ENCODE assay signal across 27 mouse cellular contexts in genomic region chr2:4314545-4314944, GRCm38 (mm10).
DNase-seq lines count a peak whose midpoint lies in the region; ATAC-seq and TF ChIP-seq lines count a peak whose summit lies in the region.
"Had no signal": no experiment of that assay in that cellular context is flagged by ENCODE, and none has a peak within 500 bp of the region (broad histone marks: within the 10 kb centered on the region; RNA-seq: fewer than 3 reads in every experiment).

No protein-coding gene starts in this region.

- H3K27me3 ChIP-seq in embryonic facial prominence, embryonic 14.5 days (replicated peaks; ENCODE audit: control insufficient read depth, insufficient read depth, low read length), result no peaks in the 10 kb centered on the region
- no peaks in the 10 kb centered on the region for H3K27me3 ChIP-seq in embryonic facial prominence, embryonic 10.5 days (replicated peaks; ENCODE audit: low read depth, poor library complexity, severe bottlenecking)
- no peaks in the 10 kb centered on the region for H3K27me3 ChIP-seq in forebrain, postnatal 0 days (ENCODE audit: insufficient read depth, low read length)
- no peaks in the 10 kb centered on the region for H3K27me3 ChIP-seq in forebrain, embryonic 13.5 days
- no peaks in the 10 kb centered on the region for H3K27me3 ChIP-seq in hindbrain, embryonic 16.5 days (replicated peaks; ENCODE audit: control insufficient read depth, insufficient read depth, low read length)
- H3K27me3 ChIP-seq in hindbrain, embryonic 14.5 days (ENCODE audit: control insufficient read depth, insufficient read depth, low read length), result no peaks in the 10 kb centered on the region
- no peaks in the 10 kb centered on the region for H3K27me3 ChIP-seq in midbrain, postnatal 0 days (ENCODE audit: insufficient read depth, low read length)
- H3K27me3 ChIP-seq in midbrain, embryonic 14.5 days (ENCODE audit: control insufficient read depth, insufficient read depth, low read length), result no peaks in the 10 kb centered on the region
- H3K27me3 ChIP-seq: embryonic facial prominence, embryonic 15.5 days; hindbrain, embryonic 13.5 days had no signal

- H3K9ac ChIP-seq in embryonic facial prominence, embryonic 14.5 days (ENCODE audit: low read depth, low read length), result no peak overlapping the region
- H3K9ac ChIP-seq in forebrain, postnatal 0 days, result no peak overlapping the region
- H3K9ac ChIP-seq in forebrain, embryonic 13.5 days, result no peak overlapping the region
- no peak overlapping the region for H3K9ac ChIP-seq in hindbrain, embryonic 16.5 days (ENCODE audit: low read depth, low read length)
- no peak overlapping the region for H3K9ac ChIP-seq in hindbrain, embryonic 14.5 days
- H3K9ac ChIP-seq in midbrain, postnatal 0 days (replicated peaks; ENCODE audit: low read length, poor library complexity, severe bottlenecking), result no peak overlapping the region
- H3K9ac ChIP-seq in midbrain, embryonic 14.5 days (replicated peaks; ENCODE audit: low read length), result no peak overlapping the region
- H3K9ac ChIP-seq: embryonic facial prominence, embryonic 15.5 days; forebrain, embryonic 12.5 days; hindbrain, embryonic 13.5 days had no signal

- peaks cover 6% of the 10 kb centered on the region; the same call in 1 of the 2 replicates for H3K4me1 ChIP-seq in embryonic facial prominence, embryonic 14.5 days (ENCODE audit: control insufficient read depth, insufficient read depth, low read length)
- peaks cover 9% of the 10 kb centered on the region for H3K4me1 ChIP-seq in embryonic facial prominence, embryonic 10.5 days
- H3K4me1 ChIP-seq in forebrain, postnatal 0 days (ENCODE audit: insufficient read depth), result no peaks in the 10 kb centered on the region
- no peaks in the 10 kb centered on the region for H3K4me1 ChIP-seq in forebrain, embryonic 13.5 days
- no peaks in the 10 kb centered on the region for H3K4me1 ChIP-seq in hindbrain, embryonic 16.5 days (ENCODE audit: control insufficient read depth, insufficient read depth, low read depth, low read length)
- no peaks in the 10 kb centered on the region for H3K4me1 ChIP-seq in hindbrain, embryonic 14.5 days (replicated peaks; ENCODE audit: control insufficient read depth, insufficient read depth, low read length)
- H3K4me1 ChIP-seq in midbrain, postnatal 0 days (ENCODE audit: insufficient read depth, low read length), result no peaks in the 10 kb centered on the region
- H3K4me1 ChIP-seq in midbrain, embryonic 14.5 days (ENCODE audit: control insufficient read depth, insufficient read depth, low read length), result no peaks in the 10 kb centered on the region
- H3K4me1 ChIP-seq: forebrain, embryonic 12.5 days; hindbrain, embryonic 10.5 days had no signal

- no peak overlapping the region for H3K27ac ChIP-seq in embryonic facial prominence, embryonic 14.5 days (replicated peaks; ENCODE audit: low read depth, low read length)
- no peak overlapping the region for H3K27ac ChIP-seq in embryonic facial prominence, embryonic 10.5 days (replicated peaks)
- no peak overlapping the region for H3K27ac ChIP-seq in forebrain, postnatal 0 days (ENCODE audit: low read depth, low read length)
- H3K27ac ChIP-seq in forebrain, embryonic 13.5 days, result no peak overlapping the region
- no peak overlapping the region for H3K27ac ChIP-seq in hindbrain, embryonic 16.5 days (ENCODE audit: low read depth, low read length)
- H3K27ac ChIP-seq in hindbrain, embryonic 14.5 days, result no peak overlapping the region
- no peak overlapping the region for H3K27ac ChIP-seq in midbrain, postnatal 0 days (ENCODE audit: low read depth, low read length)
- no peak overlapping the region for H3K27ac ChIP-seq in midbrain, embryonic 14.5 days (replicated peaks; ENCODE audit: low read depth, low read length)
- H3K27ac ChIP-seq: embryonic facial prominence, embryonic 15.5 days; forebrain, embryonic 12.5 days; gastrocnemius, adult 2 months; heart, embryonic 10.5 days; hindbrain, embryonic 10.5 days; hindbrain, embryonic 13.5 days had no signal

- peak; percentile 56; the same call in 1 of the 2 replicates for ATAC-seq in embryonic facial prominence, embryonic 14.5 days (ENCODE audit: low read depth)
- ATAC-seq in forebrain, postnatal 0 days, result peak; percentile 16; the same call in 1 of the 2 replicates
- ATAC-seq in forebrain, embryonic 13.5 days, result no peak; the same call in 1 of the 2 replicates
- peak; percentile 9; the same call in 1 of the 2 replicates for ATAC-seq in hindbrain, embryonic 16.5 days
- no peak for ATAC-seq in hindbrain, embryonic 14.5 days (ENCODE audit: low FRiP score)
- ATAC-seq in midbrain, postnatal 0 days (ENCODE audit: low FRiP score), result peak; percentile 25; the same call in 1 of the 2 replicates
- ATAC-seq in midbrain, embryonic 14.5 days (ENCODE audit: low FRiP score, low TSS enrichment), result no peak
- ATAC-seq: activated CD4-positive, CD25-positive, alpha-beta regulatory T cell, adult 4 months; intestine, postnatal 0 days had no signal

- no peaks in the 10 kb centered on the region for H3K9me3 ChIP-seq in embryonic facial prominence, embryonic 14.5 days (ENCODE audit: control insufficient read depth, low read length)
- H3K9me3 ChIP-seq in embryonic facial prominence, embryonic 10.5 days, result no peaks in the 10 kb centered on the region
- no peaks in the 10 kb centered on the region for H3K9me3 ChIP-seq in forebrain, postnatal 0 days (ENCODE audit: low read length)
- H3K9me3 ChIP-seq in forebrain, embryonic 13.5 days (replicated peaks), result no peaks in the 10 kb centered on the region
- no peaks in the 10 kb centered on the region for H3K9me3 ChIP-seq in hindbrain, embryonic 16.5 days (ENCODE audit: control insufficient read depth, low read length)
- H3K9me3 ChIP-seq in hindbrain, embryonic 14.5 days (ENCODE audit: control insufficient read depth, low read length), result no peaks in the 10 kb centered on the region
- no peaks in the 10 kb centered on the region for H3K9me3 ChIP-seq in midbrain, postnatal 0 days (ENCODE audit: low read length)
- no peaks in the 10 kb centered on the region for H3K9me3 ChIP-seq in midbrain, embryonic 14.5 days (ENCODE audit: control insufficient read depth, low read length)
- H3K9me3 ChIP-seq: embryonic facial prominence, embryonic 15.5 days; forebrain, embryonic 12.5 days; heart, embryonic 10.5 days; hindbrain, embryonic 10.5 days; hindbrain, embryonic 13.5 days had no signal

- WGBS in embryonic facial prominence, embryonic 14.5 days, result 63% methylated on average over 5 of the region's 5 CpGs
- 69% methylated on average over 5 of the region's 5 CpGs for WGBS in embryonic facial prominence, embryonic 10.5 days
- WGBS in forebrain, postnatal 0 days, result 44% methylated on average over 5 of the region's 5 CpGs
- WGBS in forebrain, embryonic 13.5 days, result 58% methylated on average over 5 of the region's 5 CpGs
- 59% methylated on average over 5 of the region's 5 CpGs for WGBS in hindbrain, embryonic 16.5 days
- WGBS in hindbrain, embryonic 14.5 days, result 64% methylated on average over 5 of the region's 5 CpGs
- 40% methylated on average over 5 of the region's 5 CpGs for WGBS in midbrain, postnatal 0 days
- whole genome bisulfite sequencing in midbrain, embryonic 14.5 days, result 43% methylated on average over 5 of the region's 5 CpGs

- TF ChIP-seq CTCF in forebrain, postnatal 0 days (IDR thresholded peaks at IDR 0.05; ENCODE audit: low read depth), result no peak
- TF ChIP-seq CTCF in midbrain, postnatal 0 days (IDR thresholded peaks at IDR 0.05), result no peak

- no peak for DNase-seq in embryonic facial prominence, embryonic 14.5 days (ENCODE audit: low spot score)
- no peak for DNase-seq in embryonic facial prominence, embryonic 10.5 days (ENCODE audit: low spot score)
- no peak for DNase-seq in forebrain, postnatal 0 days
- no peak for DNase-seq in hindbrain, embryonic 14.5 days (ENCODE audit: low spot score)
- no peak for DNase-seq in midbrain, postnatal 0 days (ENCODE audit: low spot score)
- DNase-seq in midbrain, embryonic 14.5 days, result no peak
- DNase-seq: adrenal gland, adult 8-10 months; adrenal gland, postnatal 25 days; cerebellum, adult 11-12 months; cerebellum, adult 8-10 months; cerebellum, postnatal 10 days; cerebellum, postnatal 36 days; embryo, embryonic 11 days; gastrocnemius, adult 2 months; gastrocnemius, postnatal 14 days; heart, adult 18-20 months; heart, postnatal 10 days; heart, postnatal 36 days had no signal

- H3K4me2 ChIP-seq in embryonic facial prominence, embryonic 14.5 days (ENCODE audit: low read depth, low read length), result no peak overlapping the region
- H3K4me2 ChIP-seq in forebrain, postnatal 0 days (ENCODE audit: low read depth), result no peak overlapping the region
- no peak overlapping the region for H3K4me2 ChIP-seq in forebrain, embryonic 13.5 days
- no peak overlapping the region for H3K4me2 ChIP-seq in hindbrain, embryonic 16.5 days (ENCODE audit: low read length)
- H3K4me2 ChIP-seq in hindbrain, embryonic 14.5 days (replicated peaks), result no peak overlapping the region
- no peak overlapping the region for H3K4me2 ChIP-seq in midbrain, postnatal 0 days (ENCODE audit: low read depth, low read length, poor library complexity, severe bottlenecking)
- no peak overlapping the region for H3K4me2 ChIP-seq in midbrain, embryonic 14.5 days (ENCODE audit: low read length)
- H3K4me2 ChIP-seq: embryonic facial prominence, embryonic 15.5 days; forebrain, embryonic 12.5 days; hindbrain, embryonic 13.5 days had no signal

- no peaks in the 10 kb centered on the region for H3K36me3 ChIP-seq in embryonic facial prominence, embryonic 14.5 days (ENCODE audit: control insufficient read depth, insufficient read depth, low read length)
- H3K36me3 ChIP-seq in embryonic facial prominence, embryonic 10.5 days (replicated peaks), result peaks cover 34% of the 10 kb centered on the region
- no peaks in the 10 kb centered on the region for H3K36me3 ChIP-seq in forebrain, postnatal 0 days (ENCODE audit: insufficient read depth)
- no peaks in the 10 kb centered on the region for H3K36me3 ChIP-seq in forebrain, embryonic 13.5 days (ENCODE audit: poor library complexity, severe bottlenecking)
- no peaks in the 10 kb centered on the region for H3K36me3 ChIP-seq in hindbrain, embryonic 16.5 days (ENCODE audit: control insufficient read depth, insufficient read depth, low read length)
- H3K36me3 ChIP-seq in hindbrain, embryonic 14.5 days (replicated peaks; ENCODE audit: control insufficient read depth, insufficient read depth), result no peaks in the 10 kb centered on the region
- H3K36me3 ChIP-seq in midbrain, postnatal 0 days (ENCODE audit: insufficient read depth, low read length), result no peaks in the 10 kb centered on the region
- H3K36me3 ChIP-seq in midbrain, embryonic 14.5 days (ENCODE audit: control insufficient read depth, insufficient read depth, low read length), result no peaks in the 10 kb centered on the region
- H3K36me3 ChIP-seq: embryonic facial prominence, embryonic 15.5 days; forebrain, embryonic 12.5 days; heart, embryonic 10.5 days; hindbrain, embryonic 10.5 days; hindbrain, embryonic 13.5 days had no signal

- no peak overlapping the region for H3K4me3 ChIP-seq in embryonic facial prominence, embryonic 14.5 days (ENCODE audit: low read depth, low read length)
- no peak overlapping the region for H3K4me3 ChIP-seq in embryonic facial prominence, embryonic 10.5 days
- H3K4me3 ChIP-seq in forebrain, postnatal 0 days (ENCODE audit: low read depth, low read length), result no peak overlapping the region
- H3K4me3 ChIP-seq in forebrain, embryonic 13.5 days, result no peak overlapping the region
- no peak overlapping the region for H3K4me3 ChIP-seq in hindbrain, embryonic 16.5 days (ENCODE audit: low read length)
- no peak overlapping the region for H3K4me3 ChIP-seq in hindbrain, embryonic 14.5 days (replicated peaks; ENCODE audit: low read length)
- H3K4me3 ChIP-seq in midbrain, postnatal 0 days (ENCODE audit: low read depth, low read length), result no peak overlapping the region
- no peak overlapping the region for H3K4me3 ChIP-seq in midbrain, embryonic 14.5 days (replicated peaks; ENCODE audit: low read depth, low read length)
- H3K4me3 ChIP-seq: embryonic facial prominence, embryonic 15.5 days; forebrain, embryonic 12.5 days; gastrocnemius, adult 2 months; heart, embryonic 10.5 days; hindbrain, embryonic 10.5 days; hindbrain, embryonic 13.5 days had no signal

Comparison
In these comparisons a context has a peak if more than half of its experiments do, and no peak if none do; other contexts are left out.
1. ATAC-seq: peak in embryonic facial prominence, embryonic 14.5 days (single experiment), forebrain, postnatal 0 days (single experiment), hindbrain, embryonic 16.5 days (single experiment) and midbrain, postnatal 0 days (single experiment); none in forebrain, embryonic 13.5 days (single experiment), hindbrain, embryonic 14.5 days (single experiment) and midbrain, embryonic 14.5 days (single experiment).